Mouse (Mus musculus): ENCODE measurements at regions not wholly inside any gene's neighbourhood (a gene's known extent, or its start where the extent isn't known, plus 50 kb on each side); places are given as distances from the start of the nearest gene placed in this dataset. TPM values are rescaled to one million over a fixed set of nuclear protein-coding genes. Genes with fewer than 3 reads are reported as not detected.

DNA sequence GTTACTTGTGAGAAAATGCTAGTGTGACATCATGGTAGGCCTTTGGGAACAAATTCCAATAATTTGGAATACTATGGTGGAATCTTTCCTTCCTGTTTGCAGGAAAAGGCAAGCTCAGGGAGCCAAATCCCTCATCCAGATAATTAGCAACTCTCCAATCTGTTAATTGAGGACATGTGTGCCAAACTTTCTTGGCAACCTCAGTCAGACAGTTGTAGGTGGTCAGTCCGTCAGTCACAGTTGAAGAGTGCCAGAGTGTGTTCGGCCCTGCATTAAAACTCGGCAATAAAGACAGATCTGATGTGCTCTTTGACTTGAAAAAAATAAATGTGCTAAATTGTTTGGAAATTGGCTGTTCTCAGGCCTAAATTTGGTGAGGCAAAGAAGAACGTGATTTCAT is 83.1 kb upstream of the Cypt12 start:
- no peak for TF ChIP-seq POLR2A (IDR thresholded peaks at IDR 0.05; ENCODE audit: borderline replicate concordance, extremely low read depth, insufficient read depth, insufficient read length)
- no peak overlapping the region for H3K4me3 ChIP-seq (replicated peaks; ENCODE audit: low read length)
- DNase-seq (ENCODE audit: low spot score) (no peak), ATAC-seq (ENCODE audit: low FRiP score, low read depth) (no peak)
- no peaks in the 10 kb centered on the region for H3K36me3 ChIP-seq (ENCODE audit: control insufficient read depth, insufficient read depth, low read length)
- no peak overlapping the region for H3K9ac ChIP-seq (ENCODE audit: low read depth, low read length, severe bottlenecking)
- H3K27ac ChIP-seq (replicated peaks; ENCODE audit: low read depth, low read length): no peak overlapping the region
- no peak overlapping the region for H3K4me2 ChIP-seq (replicated peaks; ENCODE audit: low read depth, low read length, severe bottlenecking)
- H3K4me1 ChIP-seq (ENCODE audit: control insufficient read depth, insufficient read depth, low read length): no peaks in the 10 kb centered on the region
- 40% methylated on average over 4 of the region's 4 CpGs for whole genome bisulfite sequencing
- no peaks in the 10 kb centered on the region for H3K27me3 ChIP-seq (ENCODE audit: control insufficient read depth, insufficient read depth, low read length)
- no peaks in the 10 kb centered on the region for H3K9me3 ChIP-seq (ENCODE audit: control insufficient read depth, low read length)

DNA sequence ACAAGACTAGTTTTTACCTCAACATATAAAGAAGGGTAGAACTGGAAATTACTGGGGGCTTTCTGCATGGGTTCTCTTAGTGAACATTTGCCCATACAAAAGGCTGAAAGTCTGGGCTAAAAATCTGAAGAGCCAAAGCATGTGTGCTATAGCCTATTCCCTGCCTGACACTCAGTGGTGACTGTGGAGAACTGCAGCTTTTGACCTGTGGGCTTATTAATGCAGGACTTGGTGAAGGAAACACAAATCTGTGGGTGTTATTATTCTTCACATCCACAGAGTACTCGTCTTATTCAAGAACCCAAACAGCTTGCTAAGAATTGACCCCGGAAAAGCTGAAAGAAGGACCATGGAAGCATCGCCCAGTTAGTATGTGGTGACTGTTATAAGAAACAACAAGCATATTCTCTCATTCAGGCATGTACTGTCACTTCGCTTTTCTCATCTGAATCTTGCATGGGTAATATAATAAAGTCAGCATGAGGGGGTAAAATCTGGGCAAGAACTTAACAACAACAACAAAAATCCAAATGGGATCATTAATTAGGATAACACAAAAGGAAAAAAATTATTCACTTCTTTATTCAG is 77.2 kb upstream of the Cypt12 start:
- H3K9me3 ChIP-seq (ENCODE audit: control insufficient read depth, low read length): no peaks in the 10 kb centered on the region
- TF ChIP-seq POLR2A (IDR thresholded peaks at IDR 0.05; ENCODE audit: borderline replicate concordance, extremely low read depth, insufficient read depth, insufficient read length): no peak
- H3K27ac ChIP-seq (replicated peaks; ENCODE audit: low read depth, low read length): no peak overlapping the region
- H3K27me3 ChIP-seq (ENCODE audit: control insufficient read depth, insufficient read depth, low read length): no peaks in the 10 kb centered on the region
- WGBS: 55% methylated on average over 4 of the region's 4 CpGs
- no peak overlapping the region for H3K9ac ChIP-seq (ENCODE audit: low read depth, low read length, severe bottlenecking)
- no peak overlapping the region for H3K4me3 ChIP-seq (replicated peaks; ENCODE audit: low read length)
- no peaks in the 10 kb centered on the region for H3K36me3 ChIP-seq (ENCODE audit: control insufficient read depth, insufficient read depth, low read length)
- H3K4me1 ChIP-seq (ENCODE audit: control insufficient read depth, insufficient read depth, low read length): no peaks in the 10 kb centered on the region
- DNase-seq (ENCODE audit: low spot score): no peak
- no peak for ATAC-seq (ENCODE audit: low FRiP score, low read depth)
- no peak overlapping the region for H3K4me2 ChIP-seq (replicated peaks; ENCODE audit: low read depth, low read length, severe bottlenecking)

DNA sequence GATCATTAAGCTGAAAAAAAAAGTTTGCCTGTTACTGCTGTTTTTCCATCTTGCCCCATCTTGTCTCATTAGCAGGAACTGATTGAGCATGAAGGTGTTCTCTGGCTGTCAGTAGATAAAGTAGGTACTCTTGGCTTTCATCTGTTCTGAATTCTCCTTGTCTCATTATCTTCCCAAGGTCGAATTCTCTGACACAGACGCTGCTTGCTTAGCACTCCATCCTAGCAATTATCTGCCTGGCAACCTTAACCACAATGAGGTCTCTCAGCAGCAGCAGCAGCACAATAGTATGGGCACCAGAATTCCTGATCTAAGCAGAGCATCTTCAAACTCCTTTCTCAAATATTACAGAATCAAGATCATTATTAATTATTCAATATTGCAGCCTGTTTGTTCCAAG is 52.3 kb upstream of the Cypt12 start:
- 48% methylated on average over 2 of the region's 2 CpGs for WGBS

DNA sequence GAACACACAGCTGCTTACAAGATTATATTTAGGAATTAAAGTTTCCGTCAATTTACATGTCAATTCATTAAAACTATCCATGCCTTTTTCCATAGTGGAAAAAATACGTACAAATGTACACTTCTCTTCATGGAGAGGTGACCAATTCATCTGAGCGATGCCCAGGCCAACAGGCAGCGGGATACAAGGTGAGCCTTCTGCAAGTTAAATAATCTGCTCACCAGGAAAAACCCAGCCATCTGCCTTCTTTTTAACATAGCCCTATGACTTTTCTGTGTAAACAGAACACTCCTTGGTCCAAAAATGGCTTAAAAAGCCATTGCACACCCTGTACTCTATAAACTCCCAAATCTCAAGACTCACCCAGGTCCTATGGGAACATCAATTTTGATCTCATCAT is 51.5 kb upstream of the Cypt12 start:
- TF ChIP-seq POLR2A (IDR thresholded peaks at IDR 0.05; ENCODE audit: borderline replicate concordance, extremely low read depth, insufficient read depth, insufficient read length): no peak

More for the DNA sequence above, 52.3 kb upstream of the Cypt12 start:
- Histone ChIP-seq H3K36me3 (ENCODE audit: control insufficient read depth, insufficient read depth, low read length) (no peaks in the 10 kb centered on the region), H3K9ac (ENCODE audit: low read depth, low read length, severe bottlenecking) (no peak overlapping the region), H3K4me2 (replicated peaks; ENCODE audit: low read depth, low read length, severe bottlenecking) (no peak overlapping the region), H3K4me3 (replicated peaks; ENCODE audit: low read length) (no peak overlapping the region), H3K27ac (replicated peaks; ENCODE audit: low read depth, low read length) (no peak overlapping the region), H3K9me3 (ENCODE audit: control insufficient read depth, low read length) (no peaks in the 10 kb centered on the region), H3K4me1 (ENCODE audit: control insufficient read depth, insufficient read depth, low read length) (no peaks in the 10 kb centered on the region), H3K27me3 (ENCODE audit: control insufficient read depth, insufficient read depth, low read length) (no peaks in the 10 kb centered on the region)
- DNase-seq (ENCODE audit: low spot score) (no peak), ATAC-seq (ENCODE audit: low FRiP score, low read depth) (no peak)
- TF ChIP-seq POLR2A (IDR thresholded peaks at IDR 0.05; ENCODE audit: borderline replicate concordance, extremely low read depth, insufficient read depth, insufficient read length): no peak

More for the DNA sequence above, 51.5 kb upstream of the Cypt12 start:
- H3K9ac ChIP-seq (ENCODE audit: low read depth, low read length, severe bottlenecking): no peak overlapping the region
- ATAC-seq (ENCODE audit: low FRiP score, low read depth) (no peak), DNase-seq (ENCODE audit: low spot score) (no peak)
- H3K9me3 ChIP-seq (ENCODE audit: control insufficient read depth, low read length): no peaks in the 10 kb centered on the region
- no peak overlapping the region for H3K4me3 ChIP-seq (replicated peaks; ENCODE audit: low read length)
- H3K4me1 ChIP-seq (ENCODE audit: control insufficient read depth, insufficient read depth, low read length): no peaks in the 10 kb centered on the region
- no peaks in the 10 kb centered on the region for H3K27me3 ChIP-seq (ENCODE audit: control insufficient read depth, insufficient read depth, low read length)
- H3K36me3 ChIP-seq (ENCODE audit: control insufficient read depth, insufficient read depth, low read length): no peaks in the 10 kb centered on the region
- no peak overlapping the region for H3K4me2 ChIP-seq (replicated peaks; ENCODE audit: low read depth, low read length, severe bottlenecking)
- 85% methylated on average over 4 of the region's 4 CpGs for WGBS
- H3K27ac ChIP-seq (replicated peaks; ENCODE audit: low read depth, low read length): no peak overlapping the region

Small RNAs in the stretch of these regions (microRNA-seq; reads per million reads assigned to microRNA genes)
- gene Mir124a-2: not detected

Measured in limb, embryonic 14.5 days (tissue).